Mouse (Mus musculus) olfactory bulb, adult 2 months (tissue): Measurements from ENCODE around the gene Lrch3.

ENCODE experiments used
- CTCF ChIP-seq: fragments of 200-500 bp; IDR thresholded peaks from 2 replicates; pipeline ENCODE4 v1.5.1; 2012; ENCODE audit warnings: low read depth, mild to moderate bottlenecking, low read length, moderate library complexity; ENCODE audit not compliant: insufficient read depth
- POLR2A ChIP-seq: fragments of 200-500 bp; IDR thresholded peaks from 2 replicates; pipeline ENCODE4 v1.6.1; 2012; ENCODE audit warnings: mild to moderate bottlenecking, low read depth, low read length, moderate library complexity; ENCODE audit not compliant: insufficient read depth

- no peak for TF ChIP-seq CTCF
- TF ChIP-seq POLR2A = peak; percentile 61
Observed at GRCm38 (mm10) chr16:33062024-33062681, 148.3 kb downstream of the Lrch3 start, which contains the start of gene Lmln.
